Mouse (Mus musculus): Measurements from ENCODE around the gene Arhgef10l.

DNA sequence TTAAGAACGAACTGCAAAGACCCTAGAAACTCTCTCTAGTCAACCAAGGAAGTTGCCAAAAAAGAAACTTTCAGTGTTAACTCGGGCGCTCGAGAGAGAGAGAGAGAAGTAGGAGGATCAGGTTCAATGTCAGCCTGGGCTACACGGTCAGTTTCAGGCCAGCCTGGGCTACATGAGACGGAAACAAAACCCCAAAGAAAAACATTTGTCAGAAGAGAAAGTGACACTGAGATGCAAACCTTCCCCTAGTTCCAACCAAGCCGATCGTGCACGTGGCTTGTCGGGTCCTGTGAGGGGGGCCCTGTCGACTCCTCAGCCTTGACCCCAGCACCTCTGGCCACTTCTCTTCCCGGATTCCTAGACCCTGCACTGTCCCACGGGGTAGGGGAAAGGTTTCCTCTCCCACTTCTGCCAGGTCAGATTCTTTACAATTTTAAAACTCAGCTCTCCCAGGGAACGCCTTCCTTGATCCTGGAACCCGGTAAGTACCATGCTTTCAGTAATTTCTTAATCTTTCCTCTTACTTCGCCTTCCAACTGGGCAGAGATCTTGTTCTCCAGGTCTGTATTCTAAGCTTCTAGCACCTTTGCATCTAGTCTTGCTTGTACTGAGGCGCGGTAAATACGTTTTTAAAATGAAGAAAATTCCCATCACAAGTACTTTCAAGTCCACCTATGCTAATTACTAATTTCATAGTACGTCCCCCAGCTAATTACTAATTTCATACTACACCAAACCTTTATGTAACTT, 34.6 kb upstream of the Arhgef10l start, which contains the start of gene Rcc2:
- TF ChIP-seq POLR2A (IDR thresholded peaks at IDR 0.05; ENCODE audit: borderline replicate concordance, extremely low read depth, low read depth, low read length) = no peak
- TF ChIP-seq CTCF (IDR thresholded peaks at IDR 0.05; ENCODE audit: insufficient read depth, low read length) = no peak

Data from lung, adult 2 months (tissue).